Mouse (Mus musculus) liver, embryonic 13.5 days (tissue): ENCODE data around the gene Nefh. TPM values are rescaled to one million over a fixed set of nuclear protein-coding genes. Genes with fewer than 3 reads are reported as not detected.
A peak's percentile ranks its signal among the peaks of the same experiment; 100 is the strongest.

ENCODE experiments used
- ATAC-seq: fragments of 200-750 bp; cut with Nextera tagmentation; 2 replicates; pipeline ENCODE4 v1.8.0; 2017; ENCODE audit warnings: low read depth, mild to moderate bottlenecking, moderate number of reproducible peaks, moderate library complexity
- DNase-seq: peaks from one replicate; pipeline ENCODE4 v3.0.0; 2022
- H3K27ac ChIP-seq: fragments of 300-500 bp; sonication (generic); 2 replicates; pipeline ENCODE4 v1.5.1; 2015; ENCODE audit warnings: moderate library complexity, mild to moderate bottlenecking, inconsistent platforms
- H3K27me3 ChIP-seq: fragments of 300-500 bp; sonication (generic); 2 replicates; pipeline ENCODE4 v1.6.1; 2015; ENCODE audit warnings: mild to moderate bottlenecking, inconsistent platforms
- H3K36me3 ChIP-seq: fragments of 300-500 bp; sonication (generic); 2 replicates; pipeline ENCODE4 v1.6.1; 2015; ENCODE audit warnings: mild to moderate bottlenecking, inconsistent platforms
- H3K4me1 ChIP-seq: fragments of 300-500 bp; sonication (generic); replicated peaks from 2 replicates; pipeline ENCODE4 v1.6.1; 2015; ENCODE audit warnings: inconsistent platforms
- H3K4me2 ChIP-seq: fragments of 300-500 bp; sonication (generic); 2 replicates; pipeline ENCODE4 v1.6.1; 2015; ENCODE audit warnings: inconsistent platforms, mild to moderate bottlenecking, moderate library complexity
- H3K4me3 ChIP-seq: fragments of 300-500 bp; sonication (generic); replicated peaks from 2 replicates; pipeline ENCODE4 v1.5.1; 2015; ENCODE audit warnings: mild to moderate bottlenecking, inconsistent platforms
- H3K9ac ChIP-seq: fragments of 300-500 bp; sonication (generic); 2 replicates; pipeline ENCODE4 v1.6.1; 2015; ENCODE audit warnings: mild to moderate bottlenecking, inconsistent platforms
- H3K9me3 ChIP-seq: fragments of 300-500 bp; sonication (generic); replicated peaks from 2 replicates; pipeline ENCODE4 v1.6.1; 2016; ENCODE audit warnings: inconsistent platforms
- WGBS: fragments of 180-500 bp; shearing (Covaris S2); methylation state at CpG from one replicate; pipeline ENCODE4 v1.1.7; 2015; ENCODE audit not compliant: insufficient replicate concordance; 5-methylcytosine and 5-hydroxymethylcytosine counted together
- polyA plus RNA-seq: library from polyadenylated mRNA; unstranded; fragments of >200 nt; fragmentation: Nextera tagmentation; extraction: Ambion mirVana; gene quantifications from 2 replicates; pipeline ENCODE4 v1.2.1, GENCODE M21; 2015

Gene Nefh
- 0.27 and 0.34 TPM in 2 replicates for polyA plus RNA-seq

DNA sequence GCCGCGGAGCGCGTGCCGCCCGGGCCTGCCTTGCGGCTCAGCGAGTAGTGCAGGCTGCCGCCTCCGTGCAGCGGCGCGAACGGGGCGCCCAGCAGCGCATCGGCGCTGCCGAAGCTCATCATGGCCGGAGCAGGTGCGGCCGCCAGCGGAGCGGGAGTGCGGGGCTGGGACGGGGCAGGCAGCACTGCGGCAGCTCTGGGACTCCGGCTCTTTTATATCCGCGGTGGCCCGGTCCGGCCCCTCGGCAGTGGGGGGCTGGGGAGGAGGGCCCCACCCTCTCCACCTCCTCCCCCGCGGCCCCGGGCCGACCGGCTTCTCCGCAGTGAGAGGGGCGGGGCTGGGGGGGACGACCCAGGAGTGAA lies at the start of gene Nefh:
Gene Nefh, minus strand, starts transcription at position 252 of the 362 bp plus-strand sequence.
- WGBS = 2% methylated on average over 41 of the region's 41 CpGs

GRCm38 (mm10) chr11:4996621-4997199 lies 48.8 kb upstream of the Nefh start:
- WGBS = 85% methylated on average over 5 of the region's 5 CpGs
- Histone ChIP-seq H3K27ac (no peak overlapping the region), H3K4me2 (no peak overlapping the region), H3K9me3 (no peaks in the 10 kb centered on the region), H3K9ac (no peak overlapping the region), H3K4me1 (peaks cover 68% of the 10 kb centered on the region), H3K27me3 (no peaks in the 10 kb centered on the region), H3K4me3 (no peak overlapping the region), H3K36me3 (peaks cover 71% of the 10 kb centered on the region)
- DNase-seq = no peak
- ATAC-seq = no peak

More for the DNA sequence above, at the start of gene Nefh:
- Histone ChIP-seq H3K9ac (no peak within 1 kb of the TSS), H3K9me3 (no peaks in the 10 kb centered on the region), H3K4me1 (peaks cover 19% of the 10 kb centered on the region), H3K27ac (no peak within 1 kb of the TSS), H3K4me2 (peak within 1 kb of the TSS; percentile 74), H3K36me3 (no peaks in the 10 kb centered on the region), H3K4me3 (peak within 1 kb of the TSS; percentile 55), H3K27me3 (peaks cover 90% of the 10 kb centered on the region)
- no peak for DNase-seq
- ATAC-seq = no peak

GRCm38 (mm10) chr11:4995676-4996075 lies 47.8 kb upstream of the Nefh start:
- H3K36me3 ChIP-seq = peaks cover 68% of the 10 kb centered on the region
- H3K4me3 ChIP-seq = no peak overlapping the region
- no peak overlapping the region for H3K4me2 ChIP-seq
- H3K27ac ChIP-seq = no peak overlapping the region
- ATAC-seq = no peak
- WGBS = 92% methylated on average over 3 of the region's 3 CpGs
- H3K27me3 ChIP-seq = no peaks in the 10 kb centered on the region
- no peaks in the 10 kb centered on the region for H3K9me3 ChIP-seq
- no peak overlapping the region for H3K9ac ChIP-seq
- DNase-seq = no peak
- H3K4me1 ChIP-seq = peaks cover 67% of the 10 kb centered on the region

DNA sequence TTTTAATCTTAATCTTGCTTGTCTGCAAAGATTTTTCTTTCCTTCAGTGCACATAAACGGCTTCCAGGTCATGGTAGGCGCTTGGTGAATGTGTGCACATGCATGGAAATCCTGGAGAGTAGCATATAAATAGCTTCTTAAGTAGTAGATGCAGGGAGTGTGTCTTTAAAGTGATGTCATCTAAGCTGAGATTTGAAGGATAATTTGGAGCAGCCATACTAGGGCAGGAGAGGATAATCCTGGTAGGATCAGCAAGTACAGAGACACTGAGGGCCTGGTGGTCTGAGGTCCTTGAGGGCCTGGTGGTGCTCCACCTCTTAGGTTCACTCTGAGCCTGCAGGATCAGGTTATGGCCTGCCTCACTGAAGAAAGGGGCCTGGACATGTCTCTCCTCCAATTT lies 44.6 kb upstream of the Nefh start:
- no peaks in the 10 kb centered on the region for H3K27me3 ChIP-seq
- no peak for DNase-seq
- WGBS = 85% methylated on average over 2 of the region's 2 CpGs
- H3K27ac ChIP-seq = no peak overlapping the region
- H3K4me3 ChIP-seq = no peak overlapping the region
- no peak overlapping the region for H3K9ac ChIP-seq
- H3K9me3 ChIP-seq = no peaks in the 10 kb centered on the region
- peaks cover 70% of the 10 kb centered on the region for H3K4me1 ChIP-seq
- H3K4me2 ChIP-seq = no peak overlapping the region
- ATAC-seq = no peak
- peaks cover 63% of the 10 kb centered on the region for H3K36me3 ChIP-seq

GRCm38 (mm10) chr11:4989187-4989586 lies 41.3 kb upstream of the Nefh start:
- 31% methylated on average over 3 of the region's 3 CpGs for WGBS
- Histone ChIP-seq H3K36me3 (peaks cover 41% of the 10 kb centered on the region), H3K27ac (peak overlapping the region; percentile 87), H3K9me3 (no peaks in the 10 kb centered on the region), H3K4me2 (peak overlapping the region; percentile 91), H3K9ac (peak overlapping the region; percentile 90; the same call in 1 of the 2 replicates), H3K4me1 (peaks cover 81% of the 10 kb centered on the region), H3K4me3 (0 out of 2 replicates have a peak overlapping the region, but pooled peaks have one; percentile 82), H3K27me3 (no peaks in the 10 kb centered on the region)
- ATAC-seq (no peak), DNase-seq (no peak)

DNA sequence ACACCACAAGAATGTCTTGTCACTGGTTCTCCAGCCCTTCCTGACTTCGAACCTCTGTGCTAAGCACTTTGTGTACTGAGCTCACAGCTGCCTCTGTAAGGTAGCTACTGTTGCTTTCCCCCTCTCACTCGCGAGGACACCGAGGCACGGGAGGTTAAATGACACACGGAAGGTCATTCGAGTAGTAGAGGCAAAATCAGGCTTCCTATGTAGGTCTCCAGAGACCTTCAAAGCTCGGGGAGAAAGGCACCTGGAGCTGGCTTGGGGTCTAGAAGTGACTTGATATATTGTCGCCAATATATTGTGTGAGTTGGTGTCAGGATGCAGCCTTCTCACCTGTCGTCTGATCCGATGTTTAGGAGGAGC lies 39.6 kb upstream of the Nefh start:
- DNase-seq (no peak), ATAC-seq (no peak)
- Histone ChIP-seq H3K4me2 (peak overlapping the region; percentile 91), H3K9ac (peak overlapping the region; percentile 90), H3K36me3 (peaks cover 34% of the 10 kb centered on the region), H3K27ac (peak overlapping the region; percentile 87), H3K4me3 (peak overlapping the region; percentile 82), H3K27me3 (no peaks in the 10 kb centered on the region), H3K4me1 (peaks cover 85% of the 10 kb centered on the region), H3K9me3 (no peaks in the 10 kb centered on the region)
- 39% methylated on average over 11 of the region's 11 CpGs for WGBS

- no peaks in the 10 kb centered on the region for H3K27me3 ChIP-seq
- under 1% methylated on average over 62 of the region's 62 CpGs for WGBS
- peak within 1 kb of the TSS; percentile 90 for H3K9ac ChIP-seq
- H3K4me3 ChIP-seq = peak within 1 kb of the TSS; percentile 82
- peaks cover 81% of the 10 kb centered on the region for H3K4me1 ChIP-seq
- H3K9me3 ChIP-seq = no peaks in the 10 kb centered on the region
- H3K4me2 ChIP-seq = peak within 1 kb of the TSS; percentile 91
- DNase-seq = peak; percentile 91
- H3K27ac ChIP-seq = peak within 1 kb of the TSS; percentile 87
- peaks cover 32% of the 10 kb centered on the region for H3K36me3 ChIP-seq
- ATAC-seq = peak; percentile 94
These were observed 39.0 kb upstream of the Nefh start, which contains the start of gene Ap1b1 for GRCm38 (mm10) chr11:4986695-4987486. Ap1b1 (plus strand) TSS chr11:4986824.

DNA sequence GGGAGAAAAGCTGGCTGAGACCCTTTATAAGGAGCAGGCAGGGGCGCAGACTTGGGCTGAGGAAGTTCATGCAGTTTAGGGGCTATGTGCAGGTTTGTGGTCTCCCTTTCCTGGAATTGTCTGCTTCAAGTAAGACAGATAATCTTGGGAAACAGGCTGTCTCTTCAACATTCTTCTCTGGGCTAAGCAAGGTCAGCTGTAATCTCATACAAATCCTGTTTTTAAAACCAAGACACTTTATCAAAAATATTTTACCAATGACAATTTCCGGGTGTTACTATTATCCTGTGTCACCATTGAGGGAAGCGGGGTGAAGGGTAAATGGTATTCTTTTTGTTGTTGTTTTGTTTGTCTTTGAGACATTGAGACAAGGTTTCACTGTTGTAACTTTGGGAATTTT lies 36.9 kb upstream of the Nefh start:
- no peak overlapping the region for H3K4me3 ChIP-seq
- peak overlapping the region; percentile 14; the same call in 1 of the 2 replicates for H3K4me2 ChIP-seq
- no peaks in the 10 kb centered on the region for H3K9me3 ChIP-seq
- H3K27ac ChIP-seq = peak overlapping the region; percentile 77
- H3K36me3 ChIP-seq = peaks cover 16% of the 10 kb centered on the region
- no peak for DNase-seq
- no peaks in the 10 kb centered on the region for H3K27me3 ChIP-seq
- WGBS = 31% methylated on average over 3 of the region's 3 CpGs
- H3K4me1 ChIP-seq = peaks cover 61% of the 10 kb centered on the region
- H3K9ac ChIP-seq = peak overlapping the region; percentile 47; the same call in 1 of the 2 replicates
- ATAC-seq = no peak

DNA sequence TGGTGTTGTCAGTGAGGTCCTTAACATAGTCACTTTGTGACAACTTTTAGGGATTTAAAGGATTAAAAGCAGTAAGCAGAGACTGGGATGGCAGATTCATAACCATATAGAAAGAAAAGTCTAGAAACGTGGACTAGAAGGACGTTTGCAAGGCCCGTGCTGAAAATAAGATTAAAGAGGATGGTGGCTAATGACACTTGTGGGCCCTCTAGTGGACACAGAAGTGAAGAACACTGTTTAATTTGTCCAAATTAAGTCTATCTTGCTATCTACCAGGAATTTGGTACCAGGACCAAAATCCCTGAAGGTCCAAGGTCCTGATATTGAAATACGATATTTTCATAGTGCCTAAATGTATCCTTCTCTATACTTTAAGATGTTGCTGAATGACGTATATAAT lies 36.4 kb upstream of the Nefh start:
- Histone ChIP-seq H3K36me3 (peaks cover 11% of the 10 kb centered on the region), H3K4me3 (peak overlapping the region; percentile 13; the same call in 1 of the 2 replicates), H3K27ac (peak overlapping the region; percentile 77), H3K4me2 (peak overlapping the region; percentile 46), H3K27me3 (no peaks in the 10 kb centered on the region), H3K9me3 (no peaks in the 10 kb centered on the region), H3K4me1 (peaks cover 56% of the 10 kb centered on the region), H3K9ac (peak overlapping the region; percentile 47; the same call in 1 of the 2 replicates)
- ATAC-seq (no peak), DNase-seq (no peak)
- WGBS = 4% methylated on average over 5 of the region's 5 CpGs

DNA sequence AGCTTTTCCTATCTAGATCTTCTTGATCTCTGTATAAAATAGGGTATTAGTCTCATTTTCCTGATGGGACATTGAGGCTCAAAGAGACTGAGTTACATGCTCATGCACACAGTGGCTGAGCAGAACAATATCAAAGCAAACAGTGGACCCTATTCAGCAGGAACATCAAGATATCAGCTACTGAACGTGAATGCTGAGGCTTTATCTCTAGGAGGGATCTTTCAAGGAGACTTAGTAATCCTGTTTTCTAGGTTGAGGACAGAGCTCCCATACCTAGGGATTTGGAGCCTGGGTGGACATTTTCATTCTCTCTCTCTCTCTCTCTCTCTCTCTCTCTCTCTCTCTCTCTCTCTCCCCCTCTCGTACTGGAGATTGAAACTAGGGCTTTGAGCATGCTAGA lies 35.7 kb upstream of the Nefh start:
- DNase-seq (no peak), ATAC-seq (no peak)
- Histone ChIP-seq H3K36me3 (peaks cover 4% of the 10 kb centered on the region), H3K4me1 (peaks cover 49% of the 10 kb centered on the region), H3K4me2 (no peak overlapping the region), H3K27me3 (no peaks in the 10 kb centered on the region), H3K9ac (no peak overlapping the region), H3K9me3 (no peaks in the 10 kb centered on the region), H3K27ac (no peak overlapping the region), H3K4me3 (no peak overlapping the region)
- 44% methylated on average over 2 of the region's 2 CpGs for WGBS

DNA sequence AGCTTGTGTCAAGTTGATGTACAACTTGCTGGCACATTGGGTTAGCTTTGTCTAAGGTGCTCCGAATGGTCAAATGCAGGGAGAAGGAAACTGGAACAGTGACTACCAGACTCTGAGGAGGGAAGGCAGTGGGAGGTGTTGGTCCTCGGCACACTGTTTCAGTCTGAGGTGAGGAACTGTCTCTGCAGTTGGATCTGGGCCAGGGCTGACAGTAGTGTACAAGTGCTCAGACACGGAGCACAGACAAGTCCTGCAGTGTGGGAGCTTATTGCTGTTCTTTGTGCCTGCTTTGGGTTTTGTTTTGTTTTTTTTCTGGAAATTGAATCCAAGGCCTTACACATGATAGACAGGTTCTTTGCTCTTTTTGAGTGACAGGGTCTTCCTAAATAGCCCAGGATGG lies 35.1 kb upstream of the Nefh start:
- no peak overlapping the region for H3K27ac ChIP-seq
- H3K4me2 ChIP-seq = no peak overlapping the region
- H3K9ac ChIP-seq = no peak overlapping the region
- peaks cover 44% of the 10 kb centered on the region for H3K4me1 ChIP-seq
- H3K9me3 ChIP-seq = no peaks in the 10 kb centered on the region
- no peaks in the 10 kb centered on the region for H3K27me3 ChIP-seq
- no peak for DNase-seq
- 75% methylated on average over 3 of the region's 3 CpGs for WGBS
- H3K4me3 ChIP-seq = no peak overlapping the region
- ATAC-seq = no peak
- no peaks in the 10 kb centered on the region for H3K36me3 ChIP-seq
